Mouse (Mus musculus) MEL (cell line): ENCODE data around the gene Ighmbp2. TPM values are rescaled to one million over a fixed set of nuclear protein-coding genes. Genes with fewer than 3 reads are reported as not detected.

Experiments used
- DNase-seq: peaks from one replicate; pipeline ENCODE4 v3.0.0; 2011; ENCODE audit warnings: low read depth, low spot score
- H3K27ac ChIP-seq: 2 replicates; pipeline ENCODE4 v1.5.1; 2012; ENCODE audit warnings: low read depth, mild to moderate bottlenecking, control low read depth, low read length, moderate library complexity; ENCODE audit not compliant: control insufficient read depth
- H3K27me3 ChIP-seq, 2 experiments: fragments of 150-350 bp in 1 of 2; sonication (generic) in 1 of 2; 2 replicates each; pipeline ENCODE4 v1.6.1; 2012; ENCODE audit warnings: low read length in 2 of 2, mild to moderate bottlenecking in 2 of 2, improper control_type of control experiment in 1 of 2, moderate library complexity in 1 of 2; ENCODE audit not compliant: insufficient read depth in 2 of 2, control insufficient read depth in 1 of 2
- H3K36me3 ChIP-seq, 2 experiments: 2 replicates each; pipeline ENCODE4 v1.6.1; 2012 to 2014; ENCODE audit warnings: low read length in 2 of 2, improper control_type of control experiment in 1 of 2, inconsistent platforms in 1 of 2, mild to moderate bottlenecking in 1 of 2; ENCODE audit not compliant: insufficient read depth in 2 of 2, control insufficient read depth in 1 of 2
- H3K4me1 ChIP-seq, 2 experiments: fragments of 150-350 bp in 1 of 2; sonication (generic) in 1 of 2; 2 replicates each; pipeline ENCODE4 v1.6.1; 2012; ENCODE audit warnings: low read length in 2 of 2, improper control_type of control experiment in 1 of 2, mild to moderate bottlenecking in 1 of 2; ENCODE audit not compliant: insufficient read depth in 2 of 2, control insufficient read depth in 1 of 2
- H3K4me3 ChIP-seq, 2 experiments: fragments of 150-350 bp in 1 of 2; sonication (generic) in 1 of 2; 2 replicates each; pipeline ENCODE4 v1.5.1; 2012; ENCODE audit warnings: low read depth in 2 of 2, low read length in 2 of 2, mild to moderate bottlenecking in 2 of 2, moderate library complexity in 2 of 2, control low read depth in 1 of 2, improper control_type of control experiment in 1 of 2; ENCODE audit not compliant: control insufficient read depth in 1 of 2, insufficient read depth in 1 of 2
- H3K79me2 ChIP-seq: 2 replicates; pipeline ENCODE4 v1.6.1; 2012; ENCODE audit warnings: mild to moderate bottlenecking, low read length, moderate library complexity; ENCODE audit not compliant: control insufficient read depth, poor library complexity, insufficient read depth
- H3K9ac ChIP-seq: 2 replicates; pipeline ENCODE4 v1.6.1; 2012; ENCODE audit warnings: low read depth, mild to moderate bottlenecking, control low read depth, low read length, moderate library complexity; ENCODE audit not compliant: control insufficient read depth, poor library complexity, severe bottlenecking
- H3K9me3 ChIP-seq: fragments of 150-350 bp; sonication (generic); replicated peaks from 2 replicates; pipeline ENCODE4 v1.6.1; 2012; ENCODE audit warnings: mild to moderate bottlenecking, low read length, improper control_type of control experiment, moderate library complexity; ENCODE audit not compliant: insufficient read depth
- BHLHE40 ChIP-seq: IDR thresholded peaks from 2 replicates; pipeline ENCODE4 v1.6.1; 2012; ENCODE audit warnings: low read depth, mild to moderate bottlenecking, inconsistent platforms, low read length, improper control_type of control experiment, borderline replicate concordance
- CHD1 ChIP-seq: IDR thresholded peaks from 2 replicates; pipeline ENCODE4 v1.6.1; 2012; ENCODE audit warnings: low read depth, mild to moderate bottlenecking, inconsistent platforms, low read length, improper control_type of control experiment
- CTCF ChIP-seq, 3 experiments: IDR thresholded peaks in 2 of 3; conservative IDR thresholded peaks in 1 of 3; 2 replicates each; pipeline ENCODE4 v1.5.1; 2011 to 2012; ENCODE audit warnings: low read length in 3 of 3, low read depth in 2 of 3, mild to moderate bottlenecking in 2 of 3, improper control_type of control experiment in 1 of 3, inconsistent platforms in 1 of 3, mixed read lengths in 1 of 3, moderate library complexity in 1 of 3; ENCODE audit not compliant: control insufficient read depth in 1 of 3, insufficient read depth in 1 of 3, poor library complexity in 1 of 3, severe bottlenecking in 1 of 3
- E2F4 ChIP-seq: IDR thresholded peaks from 2 replicates; pipeline ENCODE4 v1.6.1; 2011; ENCODE audit warnings: low read depth, low read length, improper control_type of control experiment, borderline replicate concordance
- EP300 ChIP-seq, 2 experiments: IDR thresholded peaks; 2 replicates each; pipeline ENCODE4 v1.6.1; 2011; ENCODE audit warnings: improper control_type of control experiment in 2 of 2, low read length in 2 of 2, low read depth in 1 of 2, mild to moderate bottlenecking in 1 of 2
- ETS1 ChIP-seq: IDR thresholded peaks from 2 replicates; pipeline ENCODE4 v1.6.1; 2012; ENCODE audit warnings: low read depth, mild to moderate bottlenecking, inconsistent platforms, low read length, improper control_type of control experiment, moderate library complexity
- GABPA ChIP-seq: IDR thresholded peaks from 2 replicates; pipeline ENCODE4 v1.6.1; 2012; ENCODE audit warnings: low read depth, mild to moderate bottlenecking, inconsistent platforms, low read length, improper control_type of control experiment, moderate library complexity
- GATA1 ChIP-seq: IDR thresholded peaks from 2 replicates; pipeline ENCODE4 v1.6.1; 2011; ENCODE audit warnings: low read depth, low read length, improper control_type of control experiment
- HCFC1 ChIP-seq: IDR thresholded peaks from 2 replicates; pipeline ENCODE4 v1.6.1; 2012; ENCODE audit warnings: low read depth, mild to moderate bottlenecking, inconsistent platforms, low read length, improper control_type of control experiment, moderate library complexity
- KAT2A ChIP-seq: conservative IDR thresholded peaks from 2 replicates; pipeline ENCODE4 v1.6.1; 2012; ENCODE audit warnings: low read depth, low read length, improper control_type of control experiment, inconsistent platforms
- MAZ ChIP-seq: IDR thresholded peaks from 2 replicates; pipeline ENCODE4 v1.6.1; 2012; ENCODE audit warnings: low read depth, mild to moderate bottlenecking, inconsistent platforms, low read length, improper control_type of control experiment
- MEF2A ChIP-seq: IDR thresholded peaks from 2 replicates; pipeline ENCODE4 v1.6.1; 2014; ENCODE audit warnings: low read depth, mild to moderate bottlenecking, inconsistent platforms, low read length, improper control_type of control experiment; ENCODE audit not compliant: poor library complexity, insufficient replicate concordance, severe bottlenecking; ENCODE audit errors: extremely low read depth
- MXI1 ChIP-seq: IDR thresholded peaks from 2 replicates; pipeline ENCODE4 v1.6.1; 2011; ENCODE audit warnings: mild to moderate bottlenecking, low read depth, low read length, improper control_type of control experiment
- MYB ChIP-seq: IDR thresholded peaks from 2 replicates; pipeline ENCODE4 v1.6.1; 2011; ENCODE audit warnings: mild to moderate bottlenecking, low read depth, low read length, improper control_type of control experiment
- NELFE ChIP-seq: IDR thresholded peaks from 2 replicates; pipeline ENCODE4 v1.6.1; 2011; ENCODE audit warnings: low read depth, low read length, improper control_type of control experiment
- NRF1 ChIP-seq: IDR thresholded peaks from 2 replicates; pipeline ENCODE4 v1.6.1; 2014; ENCODE audit warnings: low read depth, mild to moderate bottlenecking, inconsistent platforms, low read length, improper control_type of control experiment, moderate library complexity; ENCODE audit not compliant: poor library complexity, insufficient read depth, severe bottlenecking
- POLR2A ChIP-seq, 2 experiments: IDR thresholded peaks; 2 replicates each; pipeline ENCODE4 v1.6.1; 2011 to 2012; ENCODE audit warnings: low read length in 2 of 2, mild to moderate bottlenecking in 2 of 2, control low read depth in 1 of 2, improper control_type of control experiment in 1 of 2, low read depth in 1 of 2, moderate library complexity in 1 of 2; ENCODE audit not compliant: control insufficient read depth in 1 of 2, insufficient read depth in 1 of 2, poor library complexity in 1 of 2
- RAD21 ChIP-seq: IDR thresholded peaks from 2 replicates; pipeline ENCODE4 v1.6.1; 2011; ENCODE audit warnings: mild to moderate bottlenecking, low read depth, low read length, improper control_type of control experiment
- RCOR1 ChIP-seq: IDR thresholded peaks from 2 replicates; pipeline ENCODE4 v1.6.1; 2012; ENCODE audit warnings: low read depth, mild to moderate bottlenecking, inconsistent platforms, low read length, improper control_type of control experiment
- SIN3A ChIP-seq: IDR thresholded peaks from 2 replicates; pipeline ENCODE4 v1.6.1; 2012; ENCODE audit warnings: low read length, improper control_type of control experiment, inconsistent platforms
- SMC3 ChIP-seq: IDR thresholded peaks from 2 replicates; pipeline ENCODE4 v1.6.1; 2011; ENCODE audit warnings: low read depth, low read length, improper control_type of control experiment
- TAL1 ChIP-seq: IDR thresholded peaks from 2 replicates; pipeline ENCODE4 v1.6.1; 2012; ENCODE audit warnings: mild to moderate bottlenecking, inconsistent platforms, low read length, moderate library complexity, mixed read lengths
- TBP ChIP-seq: IDR thresholded peaks from 2 replicates; pipeline ENCODE4 v1.8.0; 2011; ENCODE audit warnings: low read depth, low read length, improper control_type of control experiment
- TCF12 ChIP-seq: IDR thresholded peaks from 2 replicates; pipeline ENCODE4 v1.6.1; 2014; ENCODE audit warnings: low read depth, mild to moderate bottlenecking, inconsistent platforms, low read length, improper control_type of control experiment, moderate library complexity
- USF1 ChIP-seq: IDR thresholded peaks from 2 replicates; pipeline ENCODE4 v1.6.1; 2014; ENCODE audit warnings: low read depth, mild to moderate bottlenecking, inconsistent platforms, low read length, improper control_type of control experiment, moderate library complexity
- USF2 ChIP-seq, 2 experiments: IDR thresholded peaks; 2 replicates each; pipeline ENCODE4 v1.6.1; 2011 to 2012; ENCODE audit warnings: improper control_type of control experiment in 2 of 2, low read length in 2 of 2, borderline replicate concordance in 1 of 2, inconsistent platforms in 1 of 2, low read depth in 1 of 2, mild to moderate bottlenecking in 1 of 2; ENCODE audit not compliant: insufficient read depth in 1 of 2
- ZC3H11A ChIP-seq: IDR thresholded peaks from 2 replicates; pipeline ENCODE4 v1.6.1; 2012; ENCODE audit warnings: low read depth, mild to moderate bottlenecking, inconsistent platforms, low read length, improper control_type of control experiment
- ZKSCAN1 ChIP-seq: IDR thresholded peaks from 2 replicates; pipeline ENCODE4 v1.6.1; 2012; ENCODE audit warnings: low read depth, mild to moderate bottlenecking, inconsistent platforms, low read length, improper control_type of control experiment, moderate library complexity
- polyA plus RNA-seq, 2 experiments: library from polyadenylated mRNA; stranded (reverse) in 1 of 2; unstranded in 1 of 2; fragments of >175 nt in 1 of 2; fragments of >200 nt in 1 of 2; gene quantifications; 2 replicates each; pipeline versions ENCODE4 v1.2.1 to v1.2.4; 2012; ENCODE audit warnings: low replicate concordance in 2 of 2, low read depth in 1 of 2; ENCODE audit not compliant: insufficient read length in 2 of 2, insufficient read depth in 1 of 2, missing spikeins in 1 of 2
- total RNA-seq: library from RNA; depleted of rRNA; stranded (reverse); fragments of 300-350 nt; gene quantifications from 2 replicates; pipeline ENCODE4 v1.2.3, GENCODE M21; 2012

The Ighmbp2 gene
- total and polyA plus RNA-seq, 3 experiments, result 11.7 to 12.9 TPM; not detected in 1

DNA sequence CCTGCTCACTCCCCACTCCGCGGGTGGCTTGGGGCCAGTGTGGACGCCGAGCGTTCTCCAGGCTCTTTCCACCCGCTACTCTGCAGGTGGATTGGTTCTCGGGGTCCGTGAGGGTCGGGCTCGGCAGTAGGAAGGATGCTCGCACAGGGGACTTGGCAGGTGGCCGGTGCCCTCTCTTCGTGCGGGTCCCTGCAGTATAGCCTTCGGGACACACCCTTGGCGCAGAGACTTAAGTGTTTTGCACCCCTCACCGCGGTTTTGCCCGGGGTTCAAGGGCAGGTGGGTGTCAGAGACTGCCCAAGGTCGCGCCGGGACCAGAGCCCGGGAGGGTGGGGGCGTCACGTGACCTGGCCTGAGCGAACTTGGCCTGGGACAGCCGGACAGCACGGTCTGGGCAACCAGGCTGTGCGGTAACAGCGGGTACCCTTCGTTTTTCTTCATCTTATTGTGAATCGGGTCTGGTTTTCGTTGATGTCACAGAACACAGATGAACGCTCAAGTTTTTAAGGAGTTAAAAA lies 41.0 kb upstream of the Ighmbp2 start:
- Histone ChIP-seq H3K27ac (peak overlapping the region; percentile 92), H3K79me2 (peaks cover 1% of the 10 kb centered on the region), H3K27me3 (no peaks in the 10 kb centered on the region), H3K9ac (peak overlapping the region; percentile 79), H3K9me3 (no peaks in the 10 kb centered on the region), H3K36me3 (peaks cover 0 to 11% of the 10 kb centered on the region in 2 experiments; a peak in 2 of 4 replicates), H3K4me1 (peaks cover 11 to 29% of the 10 kb centered on the region in 2 experiments), H3K4me3 (peak overlapping the region; percentile 68 to 99)
- peak; percentile 59 for DNase-seq
- TF ChIP-seq BHLHE40 (peak; percentile 79; the same call in 1 of the 2 replicates), HCFC1 (no peak), TBP (no peak), GABPA (no peak), EP300 (IDR thresholded peaks at IDR 0.05; ENCODE audit: low read depth in 1 of 2, low read length in 2 of 2) (no peak), ETS1 (no peak), CHD1 (0 out of 2 replicates have a peak, but pooled peaks have one; percentile 68), MAZ (0 out of 2 replicates have a peak, but pooled peaks have one; percentile 34), USF1 (peak; percentile 94), SMC3 (no peak), NRF1 (no peak), KAT2A (no peak), MXI1 (peak; percentile 22; the same call in 1 of the 2 replicates), USF2 (IDR thresholded peaks at IDR 0.05; ENCODE audit: borderline replicate concordance in 1 of 2, insufficient read depth in 1 of 2, low read depth in 1 of 2, low read length in 2 of 2) (peak; percentile 14 to 78; a peak in 2 of 4 replicates)

GRCm38 (mm10) chr19:3323201-3323621 lies 40.4 kb upstream of the Ighmbp2 start:
- no peaks in the 10 kb centered on the region for H3K27me3 ChIP-seq
- H3K27ac ChIP-seq, result peak overlapping the region; percentile 92
- H3K9ac ChIP-seq, result peak overlapping the region; percentile 79
- peak; percentile 89 for DNase-seq
- H3K36me3 ChIP-seq, result peaks cover 0 to 11% of the 10 kb centered on the region in 2 experiments; a peak in 2 of 4 replicates
- H3K4me1 ChIP-seq, result peaks cover 13 to 29% of the 10 kb centered on the region in 2 experiments
- H3K9me3 ChIP-seq, result no peaks in the 10 kb centered on the region
- H3K4me3 ChIP-seq, result peak overlapping the region; percentile 68 to 99
- H3K79me2 ChIP-seq, result peaks cover 1% of the 10 kb centered on the region
- no peak for TF ChIP-seq EP300 (IDR thresholded peaks at IDR 0.05; ENCODE audit: low read depth in 1 of 2, low read length in 2 of 2)
- peak; percentile 66 to 71; a peak in 3 of 4 replicates for TF ChIP-seq POLR2A (IDR thresholded peaks at IDR 0.05; ENCODE audit: control insufficient read depth in 1 of 2, insufficient read depth in 1 of 2, low read depth in 1 of 2, low read length in 2 of 2, poor library complexity in 1 of 2)
- no peak for TF ChIP-seq HCFC1
- TF ChIP-seq CHD1, result no peak
- no peak for TF ChIP-seq ZC3H11A
- TF ChIP-seq ZKSCAN1, result no peak
- TF ChIP-seq CTCF (IDR thresholded peaks at IDR 0.05 in 2 of 3, conservative IDR thresholded peaks at IDR 0.05 in 1 of 3; ENCODE audit: control insufficient read depth in 1 of 3, insufficient read depth in 1 of 3, low read depth in 2 of 3, low read length in 3 of 3, poor library complexity in 1 of 3, severe bottlenecking in 1 of 3), result 0 out of 6 replicates have a peak, but pooled peaks of 1 of the 3 experiments have one; percentile 1
- TF ChIP-seq ETS1, result no peak
- TF ChIP-seq TBP, result no peak
- no peak for TF ChIP-seq BHLHE40
- TF ChIP-seq MEF2A, result no peak
- TF ChIP-seq MYB, result no peak
- no peak for TF ChIP-seq SIN3A
- TF ChIP-seq TCF12, result peak; percentile 63
- TF ChIP-seq USF2 (IDR thresholded peaks at IDR 0.05; ENCODE audit: borderline replicate concordance in 1 of 2, insufficient read depth in 1 of 2, low read depth in 1 of 2, low read length in 2 of 2), result no peak
- peak; percentile 14; the same call in 1 of the 2 replicates for TF ChIP-seq NRF1
- no peak for TF ChIP-seq E2F4
- no peak for TF ChIP-seq RAD21
- TF ChIP-seq GATA1, result no peak
- no peak for TF ChIP-seq USF1
- TF ChIP-seq RCOR1, result no peak
- no peak for TF ChIP-seq TAL1
- peak; percentile 61; the same call in 1 of the 2 replicates for TF ChIP-seq NELFE
- no peak for TF ChIP-seq MXI1
